9 mouse cellular contexts compared by ENCODE assay signal in genomic region chr17:17837426-17837825, GRCm38 (mm10). TPM values are rescaled to one million over a fixed set of nuclear protein-coding genes. Genes with fewer than 3 reads are reported as not detected.
DNase-seq lines count a peak whose midpoint lies in the region; TF ChIP-seq lines count a peak whose summit lies in the region.
"Had no signal": no experiment of that assay in that cellular context is flagged by ENCODE, and none has a peak within 500 bp of the region (broad histone marks: within the 10 kb centered on the region; RNA-seq: fewer than 3 reads in every experiment).

No protein-coding gene starts in this region.

- peak overlapping the region; percentile 61 for H3K4me3 ChIP-seq in layer of hippocampus, adult 2 months
- H3K4me3 ChIP-seq in embryonic fibroblast, embryonic 13.5 days (ENCODE audit: insufficient read depth, low read length): no peak overlapping the region; the same call in 1 of the 2 replicates
- peak overlapping the region; percentile 45 for H3K4me3 ChIP-seq in myocyte

- TF ChIP-seq POLR2A in embryonic fibroblast, embryonic 13.5 days (IDR thresholded peaks at IDR 0.05; ENCODE audit: low read depth, low read length): no peak
- no peak for TF ChIP-seq POLR2A in myocyte (IDR thresholded peaks at IDR 0.05; ENCODE audit: insufficient read length, low read depth)

- DNase-seq in layer of hippocampus, adult 2 months (ENCODE audit: low spot score in 2 of 2): no peak
- DNase-seq in layer of hippocampus, adult 11-12 months (ENCODE audit: low spot score): no peak
- DNase-seq in cerebellum, adult 11-12 months: peak; percentile 71
- peak; percentile 47 for DNase-seq in kidney, postnatal 10 days
- no peak for DNase-seq in gastrocnemius, postnatal 14 days
- no peak for DNase-seq in spleen, postnatal 10 days (ENCODE audit: low spot score in 2 of 2)

- peaks cover 49% of the 10 kb centered on the region for H3K79me2 ChIP-seq in myocyte (ENCODE audit: control insufficient read depth, insufficient read depth)

- no peaks in the 10 kb centered on the region for H3K27me3 ChIP-seq in myocyte (ENCODE audit: control insufficient read depth, insufficient read depth, insufficient read length)

- peak overlapping the region; percentile 92 for H3K27ac ChIP-seq in layer of hippocampus, adult 2 months
- peak overlapping the region; percentile 88 for H3K27ac ChIP-seq in embryonic fibroblast, embryonic 13.5 days (ENCODE audit: insufficient read depth, low read length)

- intact Hi-C loops in gastrocnemius, postnatal 14 days (cut with DNase I; ENCODE audit: low total_unique reads): no loop called here

- peak overlapping the region; percentile 91 for H3K4me2 ChIP-seq in myocyte (ENCODE audit: low read depth)

- peaks cover 23% of the 10 kb centered on the region for H3K4me1 ChIP-seq in embryonic fibroblast, embryonic 13.5 days (ENCODE audit: control insufficient read depth, insufficient read depth, low read length)

- H3ac ChIP-seq in myocyte (ENCODE audit: control insufficient read depth, insufficient read length): no peak overlapping the region

- no peak for TF ChIP-seq CTCF in layer of hippocampus, adult 2 months (conservative IDR thresholded peaks at IDR 0.05)
- no peak for TF ChIP-seq CTCF in embryonic fibroblast, embryonic 13.5 days (IDR thresholded peaks at IDR 0.05; ENCODE audit: borderline replicate concordance, insufficient read depth, low read length)

- peaks cover 41% of the 10 kb centered on the region for H3K36me3 ChIP-seq in myocyte (ENCODE audit: control insufficient read depth, insufficient read depth)

TF ChIP-seq in myocyte, 11 proteins besides CTCF, POLR2A, EP300 and RAD21:
- no peak for TF ChIP-seq MAX (IDR thresholded peaks at IDR 0.05; ENCODE audit: low read depth)
- no peak for TF ChIP-seq USF1 (IDR thresholded peaks at IDR 0.05; ENCODE audit: low read depth)
- TF ChIP-seq TCF12 (IDR thresholded peaks at IDR 0.05; ENCODE audit: insufficient read depth, poor library complexity, severe bottlenecking): no peak
- TF ChIP-seq MYOG (IDR thresholded peaks at IDR 0.05; ENCODE audit: control insufficient read depth in 1 of 3, insufficient read depth in 1 of 3, insufficient read length in 2 of 3, low read depth in 2 of 3): no peak
- TF ChIP-seq REST (IDR thresholded peaks at IDR 0.05; ENCODE audit: insufficient read depth, insufficient read length): no peak
- TF ChIP-seq MYOD1 (IDR thresholded peaks at IDR 0.05; ENCODE audit: control insufficient read depth in 1 of 3, insufficient read length in 2 of 3, low read depth in 2 of 3): no peak
- TF ChIP-seq E2F4 (IDR thresholded peaks at IDR 0.05; ENCODE audit: insufficient read depth): no peak
- no peak for TF ChIP-seq POLR2AphosphoS2 (IDR thresholded peaks at IDR 0.05; ENCODE audit: insufficient read length, low read depth)
- TF ChIP-seq CEBPB (IDR thresholded peaks at IDR 0.05; ENCODE audit: insufficient read depth, poor library complexity, severe bottlenecking): no peak
- TF ChIP-seq SRF (IDR thresholded peaks at IDR 0.05; ENCODE audit: control insufficient read depth, insufficient read length, low read depth): no peak
- no peak for TF ChIP-seq TCF3 (IDR thresholded peaks at IDR 0.05; ENCODE audit: insufficient read length, low read depth)

RNA-seq across cellular contexts. Expression of gene Spaca6, which starts 10.5 kb away (rescaled TPM):
- 100 to 1,000 TPM; 109 to 126 TPM for total RNA-seq in layer of hippocampus, adult 2 months (2021)
- polyA plus RNA-seq in embryonic fibroblast, embryonic 13.5 days (2011; ENCODE audit: insufficient read length, low read depth, missing spikeins): 122 and 140 TPM in 2 replicates
- 5.2 TPM for polyA plus RNA-seq in myocyte (2012; fragmentation: generic; extraction: Trizol)
- total RNA-seq in gastrocnemius, postnatal 14 days (2021): 1 to 10 TPM; 6.8 to 9.1 TPM

RNA-seq across cellular contexts. Expression of gene Has1, which starts 17.6 kb away (rescaled TPM):
- total RNA-seq in layer of hippocampus, adult 2 months (2021): under 1 TPM; 0.25 to 0.56 TPM
- 0.32 TPM in 1 of 2 replicates, not detected in the other for polyA plus RNA-seq in embryonic fibroblast, embryonic 13.5 days (2011; ENCODE audit: insufficient read length, low read depth, missing spikeins)
- 4.0 TPM for polyA plus RNA-seq in myocyte (2012; fragmentation: generic; extraction: Trizol)
- under 1 TPM in 1 of 2 experiments, not detected in 1; 0.09 TPM for total RNA-seq in gastrocnemius, postnatal 14 days (2021)

RNA-seq across cellular contexts. Expression of gene Fpr1, which starts 46.3 kb away (rescaled TPM):
- not detected for total RNA-seq in layer of hippocampus, adult 2 months (2021)
- not detected in 2 replicates for polyA plus RNA-seq in embryonic fibroblast, embryonic 13.5 days (2011; ENCODE audit: insufficient read length, low read depth, missing spikeins)
- polyA plus RNA-seq in myocyte (2012; fragmentation: generic; extraction: Trizol): not detected
- total RNA-seq in gastrocnemius, postnatal 14 days (2021): not detected
- polyA plus RNA-seq: brain, embryonic 14.5 days had no signal

RNA-seq across cellular contexts. Expression of gene Fpr2, which starts 50.2 kb away (rescaled TPM):
- total RNA-seq in layer of hippocampus, adult 2 months (2021): not detected
- not detected in 2 replicates for polyA plus RNA-seq in embryonic fibroblast, embryonic 13.5 days (2011; ENCODE audit: insufficient read length, low read depth, missing spikeins)
- polyA plus RNA-seq in myocyte (2012; fragmentation: generic; extraction: Trizol): not detected
- total RNA-seq in gastrocnemius, postnatal 14 days (2021): not detected

RNA-seq across cellular contexts. Expression of gene Fpr3, which starts 50.2 kb away (rescaled TPM):
- not detected for total RNA-seq in layer of hippocampus, adult 2 months (2021)
- not detected in 2 replicates for polyA plus RNA-seq in embryonic fibroblast, embryonic 13.5 days (2011; ENCODE audit: insufficient read length, low read depth, missing spikeins)
- polyA plus RNA-seq in myocyte (2012; fragmentation: generic; extraction: Trizol): not detected
- total RNA-seq in gastrocnemius, postnatal 14 days (2021): not detected
- polyA plus RNA-seq: brain, embryonic 14.5 days had no signal

Comparison
In these comparisons a context has a peak if more than half of its experiments do, and no peak if none do; other contexts are left out.
1. DNase-seq: peak in cerebellum, adult 11-12 months (single experiment) and kidney, postnatal 10 days (single experiment); none in layer of hippocampus, adult 2 months (0 of 2), layer of hippocampus, adult 11-12 months (single experiment), gastrocnemius, postnatal 14 days (single experiment) and spleen, postnatal 10 days (0 of 2).
2. RNA of gene Spaca6, which starts 10.5 kb away (total RNA-seq): 109 to 126 TPM in layer of hippocampus, adult 2 months; 6.8 to 9.1 TPM in gastrocnemius, postnatal 14 days; every median in the first group is over 10 times any median in the second.